Mouse (Mus musculus) forebrain, embryonic 11.5 days (tissue): Measurements from ENCODE around the gene Sox6. TPM values are rescaled to one million over a fixed set of nuclear protein-coding genes. Genes with fewer than 3 reads are reported as not detected.

Experiments used
- ATAC-seq: fragments of 200-750 bp; cut with Nextera tagmentation; replicated peaks from 2 replicates; pipeline ENCODE4 v1.8.0; 2017; ENCODE audit warnings: moderate TSS enrichment; ENCODE audit not compliant: low FRiP score
- DNase-seq: peaks from one replicate; pipeline ENCODE4 v3.0.0-alpha.2; 2017; ENCODE audit warnings: low spot score
- H3K27ac ChIP-seq: fragments of 300-500 bp; sonication (generic); 2 replicates; pipeline ENCODE4 v1.5.1; 2014; ENCODE audit warnings: low read depth, low read length
- H3K27me3 ChIP-seq: fragments of 300-500 bp; sonication (generic); 2 replicates; pipeline ENCODE4 v1.6.1; 2014; ENCODE audit warnings: mild to moderate bottlenecking, low read length, mixed read lengths; ENCODE audit not compliant: control insufficient read depth, insufficient read depth
- H3K36me3 ChIP-seq: fragments of 300-500 bp; sonication (generic); 2 replicates; pipeline ENCODE4 v1.6.1; 2014; ENCODE audit warnings: mild to moderate bottlenecking, low read length, moderate library complexity, mixed read lengths; ENCODE audit not compliant: control insufficient read depth, insufficient read depth
- H3K4me1 ChIP-seq: fragments of 300-500 bp; sonication (generic); replicated peaks from 2 replicates; pipeline ENCODE4 v1.6.1; 2014; ENCODE audit warnings: low read length, mixed read lengths; ENCODE audit not compliant: control insufficient read depth, insufficient read depth
- H3K4me2 ChIP-seq: fragments of 300-500 bp; sonication (generic); 2 replicates; pipeline ENCODE4 v1.6.1; 2014; ENCODE audit warnings: low read depth, mild to moderate bottlenecking, low read length, moderate library complexity, mixed read lengths; ENCODE audit not compliant: severe bottlenecking
- H3K4me3 ChIP-seq: fragments of 300-500 bp; sonication (generic); 2 replicates; pipeline ENCODE4 v1.5.1; 2014; ENCODE audit warnings: low read depth, low read length
- H3K9ac ChIP-seq: fragments of 300-500 bp; sonication (generic); 2 replicates; pipeline ENCODE4 v1.6.1; 2014; ENCODE audit warnings: low read length
- H3K9me3 ChIP-seq: fragments of 300-500 bp; sonication (generic); 2 replicates; pipeline ENCODE4 v1.6.1; 2016; ENCODE audit warnings: low read length, mixed read lengths; ENCODE audit not compliant: control insufficient read depth
- WGBS: fragments of 180-500 bp; shearing (Covaris S2); extraction: QIAGEN DNeasy Blood & Tissue Kit; methylation state at CpG from one replicate; pipeline ENCODE4 v1.1.7; 2014; 5-methylcytosine and 5-hydroxymethylcytosine counted together
- polyA plus RNA-seq: library from polyadenylated mRNA; unstranded; fragments of >200 nt; fragmentation: Nextera tagmentation; extraction: Ambion mirVana; gene quantifications from 2 replicates; pipeline ENCODE4 v1.2.1, GENCODE M21; 2014

Sox6 gene
- polyA plus RNA-seq, 1 experiment from 2014 or later = 154 TPM

DNA sequence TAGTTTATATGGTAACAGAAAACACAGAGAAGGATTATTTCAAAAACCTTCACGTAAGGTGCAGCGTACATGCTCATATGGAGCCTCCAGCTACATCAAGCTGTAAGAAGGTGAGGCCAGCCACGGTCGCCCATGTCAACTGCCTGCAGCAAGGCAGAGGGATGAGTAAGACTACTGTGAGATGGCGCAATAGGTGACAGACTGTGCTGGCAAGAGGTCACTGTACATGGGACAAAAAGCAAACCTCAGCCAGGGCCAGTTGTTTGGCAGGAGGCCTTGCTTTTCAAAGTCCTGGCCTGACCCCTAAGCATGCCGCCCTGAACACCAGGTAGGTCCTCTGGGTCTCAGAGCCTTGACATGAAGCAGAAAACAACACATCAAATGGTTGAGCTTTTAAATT, 194.2 kb downstream of the Sox6 start:
- ATAC-seq (no peak), DNase-seq (no peak)
- no peaks in the 10 kb centered on the region for H3K27me3 ChIP-seq
- H3K4me2 ChIP-seq = no peak overlapping the region
- no peaks in the 10 kb centered on the region for H3K9me3 ChIP-seq
- WGBS = 93% methylated on average over 6 of the region's 6 CpGs
- no peak overlapping the region for H3K4me3 ChIP-seq
- H3K9ac ChIP-seq = no peak overlapping the region
- no peaks in the 10 kb centered on the region for H3K36me3 ChIP-seq
- no peaks in the 10 kb centered on the region for H3K4me1 ChIP-seq
- no peak overlapping the region for H3K27ac ChIP-seq

- Histone ChIP-seq H3K9ac (no peak overlapping the region), H3K4me3 (no peak overlapping the region), H3K27me3 (no peaks in the 10 kb centered on the region), H3K9me3 (no peaks in the 10 kb centered on the region), H3K27ac (no peak overlapping the region), H3K4me1 (no peaks in the 10 kb centered on the region), H3K4me2 (no peak overlapping the region), H3K36me3 (no peaks in the 10 kb centered on the region)
- DNase-seq (no peak), ATAC-seq (no peak)
Measured at GRCm38 (mm10) chr7:115842251-115842650, 196.3 kb downstream of the Sox6 start.

DNA sequence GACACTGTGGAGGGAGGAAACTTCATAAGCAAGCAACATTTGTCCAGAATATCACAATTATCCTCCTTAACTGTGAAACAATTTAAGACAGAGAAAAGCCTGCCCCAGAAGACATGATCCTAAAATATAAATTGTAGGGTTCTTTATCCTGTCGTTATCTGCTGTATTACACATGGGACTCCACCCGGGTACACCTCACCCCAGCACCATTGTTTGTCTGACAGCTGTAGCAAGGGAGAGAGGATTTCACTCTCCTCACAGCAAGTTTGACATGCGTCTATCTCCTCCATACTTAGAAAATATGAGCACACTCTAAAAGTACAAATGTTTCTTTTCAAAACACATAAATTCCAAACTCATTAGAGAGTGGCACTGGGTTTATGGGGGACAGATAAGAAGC, 198.0 kb downstream of the Sox6 start:
- H3K36me3 ChIP-seq = no peaks in the 10 kb centered on the region
- no peak overlapping the region for H3K4me3 ChIP-seq
- no peak overlapping the region for H3K9ac ChIP-seq
- no peaks in the 10 kb centered on the region for H3K9me3 ChIP-seq
- 66% methylated on average over 3 of the region's 3 CpGs for WGBS
- no peak overlapping the region for H3K4me2 ChIP-seq
- DNase-seq (no peak), ATAC-seq (no peak)
- no peak overlapping the region for H3K27ac ChIP-seq
- no peaks in the 10 kb centered on the region for H3K27me3 ChIP-seq
- H3K4me1 ChIP-seq = no peaks in the 10 kb centered on the region

DNA sequence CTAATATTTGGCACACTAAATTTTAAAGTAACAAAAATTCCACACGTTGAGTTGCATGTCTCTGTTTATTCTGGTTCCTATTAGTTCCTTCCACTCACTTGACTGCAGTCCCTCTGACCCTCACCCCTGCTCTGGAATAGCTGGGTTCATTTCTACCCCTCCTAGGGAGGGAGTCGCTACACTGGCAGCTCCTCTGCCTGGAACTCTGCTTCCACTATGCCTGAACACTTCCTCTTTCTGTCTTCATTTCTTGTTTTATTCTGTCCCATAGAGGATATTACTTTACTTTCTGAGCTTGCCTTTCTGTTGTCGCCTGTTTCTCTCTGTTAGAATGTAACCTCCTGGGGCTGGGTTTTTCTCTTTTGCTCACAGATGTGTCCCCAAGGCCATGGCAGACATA, 203.6 kb downstream of the Sox6 start:
- H3K27ac ChIP-seq = no peak overlapping the region
- no peak overlapping the region for H3K9ac ChIP-seq
- WGBS = 78% methylated on average over 3 of the region's 3 CpGs
- H3K4me3 ChIP-seq = no peak overlapping the region
- no peak for DNase-seq
- no peak for ATAC-seq
- no peaks in the 10 kb centered on the region for H3K36me3 ChIP-seq
- H3K27me3 ChIP-seq = no peaks in the 10 kb centered on the region
- H3K4me1 ChIP-seq = peaks cover 10% of the 10 kb centered on the region
- no peak overlapping the region for H3K4me2 ChIP-seq
- no peaks in the 10 kb centered on the region for H3K9me3 ChIP-seq

- WGBS = 30% methylated on average over 3 of the region's 3 CpGs
- H3K27ac ChIP-seq = no peak overlapping the region
- DNase-seq (no peak), ATAC-seq (no peak)
- H3K4me1 ChIP-seq = peaks cover 14% of the 10 kb centered on the region
- no peaks in the 10 kb centered on the region for H3K27me3 ChIP-seq
- H3K4me3 ChIP-seq = no peak overlapping the region
- H3K9ac ChIP-seq = no peak overlapping the region
- no peaks in the 10 kb centered on the region for H3K36me3 ChIP-seq
- no peaks in the 10 kb centered on the region for H3K9me3 ChIP-seq
- no peak overlapping the region for H3K4me2 ChIP-seq
Measured at GRCm38 (mm10) chr7:115833701-115834100, 204.9 kb downstream of the Sox6 start.

DNA sequence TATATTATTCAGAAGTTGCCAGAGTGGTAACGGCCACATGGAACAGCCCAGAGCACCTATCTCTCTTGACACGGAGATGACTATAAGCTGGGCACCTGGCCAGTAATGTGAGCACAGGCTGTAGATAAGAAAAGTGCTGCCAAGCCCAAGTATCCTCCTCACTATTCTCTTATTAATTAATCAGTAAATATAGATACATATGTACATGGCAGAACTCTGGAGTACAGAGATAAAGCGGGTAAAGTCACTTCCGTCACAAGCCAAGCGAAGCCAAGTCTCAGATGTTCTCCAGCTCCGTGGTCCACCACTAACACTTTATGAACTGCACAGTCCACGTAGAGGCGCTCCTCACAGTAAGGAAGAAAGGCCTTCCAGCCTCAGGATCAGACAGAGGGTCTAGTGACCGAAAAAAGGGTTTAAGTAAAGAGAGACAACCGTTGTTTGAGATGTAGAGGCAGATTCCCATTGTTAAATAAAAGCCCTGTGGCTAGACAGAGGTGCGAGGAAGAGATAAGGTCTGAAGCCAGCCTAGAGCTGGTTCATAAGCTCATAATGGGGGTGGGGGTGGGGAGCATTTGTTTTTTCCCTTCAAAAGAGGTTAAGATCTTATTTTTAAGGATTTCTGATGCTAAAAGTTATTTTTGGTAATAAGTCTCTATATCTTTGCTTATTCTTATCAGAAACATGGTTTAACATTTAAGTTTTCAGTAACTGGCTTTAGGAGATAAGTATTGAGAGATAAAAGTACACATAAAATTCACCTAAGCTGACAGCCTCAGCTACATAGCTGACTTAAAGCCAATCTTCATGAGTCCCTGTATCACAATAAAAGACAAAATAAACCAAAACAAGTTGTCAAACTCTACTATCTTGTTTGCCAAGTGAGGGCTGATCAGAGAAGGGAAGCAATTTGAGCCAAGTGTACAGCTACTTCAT, 207.4 kb downstream of the Sox6 start:
- H3K4me2 ChIP-seq = no peak overlapping the region
- 81% methylated on average over 11 of the region's 11 CpGs for WGBS
- DNase-seq = no peak
- H3K27ac ChIP-seq = no peak overlapping the region; the same call in 1 of the 2 replicates
- no peaks in the 10 kb centered on the region for H3K27me3 ChIP-seq
- H3K4me1 ChIP-seq = peaks cover 18% of the 10 kb centered on the region
- H3K9ac ChIP-seq = no peak overlapping the region
- no peak overlapping the region for H3K4me3 ChIP-seq
- H3K9me3 ChIP-seq = no peaks in the 10 kb centered on the region
- H3K36me3 ChIP-seq = no peaks in the 10 kb centered on the region
- ATAC-seq = no peak

- Histone ChIP-seq H3K27me3 (no peaks in the 10 kb centered on the region), H3K4me3 (no peak overlapping the region), H3K36me3 (no peaks in the 10 kb centered on the region), H3K4me1 (peaks cover 21% of the 10 kb centered on the region), H3K9me3 (no peaks in the 10 kb centered on the region), H3K9ac (peak overlapping the region; percentile 43), H3K27ac (peak overlapping the region; percentile 47; the same call in 1 of the 2 replicates), H3K4me2 (0 out of 2 replicates have a peak overlapping the region, but pooled peaks have one; percentile 1)
- peak; percentile 53 for DNase-seq
- WGBS = 24% methylated on average over 10 of the region's 10 CpGs
- peak; percentile 60; the same call in 1 of the 2 replicates for ATAC-seq
Measured at GRCm38 (mm10) chr7:115830366-115830765, 208.2 kb downstream of the Sox6 start.

DNA sequence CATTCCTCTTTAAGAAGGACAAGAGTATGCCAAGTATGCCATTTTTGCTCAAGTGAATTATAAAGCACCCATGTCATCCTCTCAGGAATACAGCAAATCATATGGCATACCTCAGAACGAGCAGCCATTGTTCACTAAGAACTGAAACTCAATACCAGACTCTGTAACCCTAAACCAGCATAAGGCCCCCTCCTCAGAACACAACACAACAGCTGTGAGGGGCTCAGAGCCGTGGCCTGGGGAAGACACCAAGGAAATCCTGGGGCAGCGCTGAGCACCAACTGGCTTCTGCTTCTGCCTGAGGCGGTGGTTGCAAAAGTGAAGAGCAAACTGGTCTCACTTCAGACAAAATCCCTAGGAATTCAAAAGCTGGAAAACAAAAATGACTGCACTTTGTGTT, 208.8 kb downstream of the Sox6 start:
- no peaks in the 10 kb centered on the region for H3K36me3 ChIP-seq
- H3K27ac ChIP-seq = no peak overlapping the region
- no peak overlapping the region for H3K4me2 ChIP-seq
- 13% methylated on average over 4 of the region's 4 CpGs for WGBS
- 0 out of 2 replicates have a peak, but pooled peaks have one; percentile 46 for ATAC-seq
- peak; percentile 64 for DNase-seq
- H3K27me3 ChIP-seq = no peaks in the 10 kb centered on the region
- H3K4me1 ChIP-seq = peaks cover 25% of the 10 kb centered on the region
- no peak overlapping the region for H3K4me3 ChIP-seq
- no peak overlapping the region for H3K9ac ChIP-seq
- H3K9me3 ChIP-seq = no peaks in the 10 kb centered on the region

DNA sequence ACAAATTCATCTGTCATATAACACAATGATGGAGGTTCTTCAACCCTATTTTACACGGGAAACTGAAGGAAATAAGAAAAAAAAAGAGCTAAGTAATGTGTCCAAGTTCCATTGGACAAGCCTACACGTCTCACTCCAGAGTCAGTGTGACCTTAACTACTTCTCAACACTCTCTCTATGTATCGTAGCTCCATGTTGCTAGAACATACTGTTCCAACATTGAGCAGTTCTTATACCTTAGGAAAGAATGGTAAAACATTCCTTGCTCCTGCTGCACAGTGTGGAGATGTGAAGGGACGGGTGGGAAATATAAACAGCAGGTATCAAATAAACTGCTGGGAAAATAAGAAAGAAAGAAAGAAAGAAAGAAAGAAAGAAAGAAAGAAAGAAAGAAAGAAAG, 209.3 kb downstream of the Sox6 start:
- Histone ChIP-seq H3K36me3 (no peaks in the 10 kb centered on the region), H3K9me3 (no peaks in the 10 kb centered on the region), H3K27ac (no peak overlapping the region), H3K27me3 (no peaks in the 10 kb centered on the region), H3K4me2 (no peak overlapping the region), H3K9ac (no peak overlapping the region), H3K4me1 (peaks cover 30% of the 10 kb centered on the region), H3K4me3 (no peak overlapping the region)
- DNase-seq (no peak), ATAC-seq (no peak)
- 77% methylated on average over 4 of the region's 4 CpGs for WGBS
